Mouse (Mus musculus) B cell, adult (primary cell): Measurements from ENCODE around the gene Krtap13. TPM values are rescaled to one million over a fixed set of nuclear protein-coding genes. Genes with fewer than 3 reads are reported as not detected.

ENCODE experiments used
- total RNA-seq: library from RNA; stranded (reverse); gene quantifications from 4 replicates; pipeline ENCODE4 v1.2.4, GENCODE M21; 2023; ENCODE audit not compliant: inconsistent age

The Krtap13 gene
- total RNA-seq = not detected in 4 replicates

DNA sequence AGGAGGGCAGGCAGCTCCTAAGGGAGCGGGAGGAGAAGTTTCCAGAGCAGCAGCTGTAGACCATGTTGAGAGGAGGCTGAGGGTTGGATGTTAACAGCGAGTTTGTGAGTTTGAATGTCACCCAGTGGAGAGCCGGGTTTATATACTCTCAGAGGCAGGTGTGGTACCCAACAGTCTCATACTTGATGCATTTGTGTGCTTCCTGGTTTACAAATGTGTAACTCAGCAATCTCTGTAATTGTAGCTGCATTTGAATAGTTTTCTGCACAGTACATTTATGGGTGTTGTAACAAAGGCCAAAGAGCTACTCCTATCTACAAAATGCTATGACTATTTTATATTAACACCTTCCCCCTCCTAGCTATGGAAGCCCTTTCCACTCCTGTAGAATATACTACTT is at the start of gene Krtap13:
Krtap13 (minus strand) TSS at position 101 of the 400 bp plus-strand sequence.

DNA sequence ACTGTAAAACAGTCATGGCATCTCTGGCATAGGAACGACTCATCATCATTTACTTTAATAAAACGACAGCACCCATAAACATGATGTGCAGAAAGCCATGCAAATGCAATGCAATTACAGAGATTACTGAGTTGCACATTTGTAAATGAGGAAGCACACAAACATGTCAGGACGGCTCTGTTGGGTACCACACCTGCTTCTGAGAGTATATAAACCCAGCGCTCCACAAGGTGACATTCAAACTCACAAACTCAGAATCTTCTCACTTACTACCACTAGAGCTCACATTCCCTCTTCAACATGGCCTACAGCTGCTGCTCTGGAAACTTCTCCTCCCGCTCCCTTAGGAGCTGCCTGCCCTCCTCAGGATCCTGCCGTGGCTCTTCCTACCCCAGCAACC is 26.2 kb upstream of the Krtap13 start, which contains the start of gene Gm5965:
Gm5965 (plus strand) TSS at position 301 of the 400 bp plus-strand sequence.

GRCm38 (mm10) chr16:88774106-88774505 is 22.7 kb upstream of the Krtap13 start, which contains the start of gene 2310057N15Rik:
TSS of gene 2310057N15Rik (minus strand) at chr16:88774206.

DNA sequence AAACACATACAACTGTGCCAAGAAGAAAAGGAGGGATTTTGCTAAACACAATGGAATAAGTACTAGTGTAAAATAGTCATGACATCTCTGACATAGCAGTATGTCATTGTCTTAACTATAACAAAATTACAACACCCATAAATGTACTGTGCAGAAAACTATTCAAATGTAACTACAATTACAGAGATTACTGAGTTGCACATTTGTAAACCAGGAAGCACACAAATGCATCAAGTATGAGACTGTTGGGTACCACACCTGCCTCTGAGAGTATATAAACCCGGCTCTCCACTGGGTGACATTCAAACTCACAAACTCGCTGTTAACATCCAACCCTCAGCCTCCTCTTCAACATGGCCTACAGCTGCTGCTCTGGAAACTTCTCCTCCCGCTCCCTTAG is 7.1 kb upstream of the Krtap13 start, which contains the start of gene 2310034C09Rik:
2310034C09Rik (plus strand) TSS at position 301 of the 400 bp plus-strand sequence.

DNA sequence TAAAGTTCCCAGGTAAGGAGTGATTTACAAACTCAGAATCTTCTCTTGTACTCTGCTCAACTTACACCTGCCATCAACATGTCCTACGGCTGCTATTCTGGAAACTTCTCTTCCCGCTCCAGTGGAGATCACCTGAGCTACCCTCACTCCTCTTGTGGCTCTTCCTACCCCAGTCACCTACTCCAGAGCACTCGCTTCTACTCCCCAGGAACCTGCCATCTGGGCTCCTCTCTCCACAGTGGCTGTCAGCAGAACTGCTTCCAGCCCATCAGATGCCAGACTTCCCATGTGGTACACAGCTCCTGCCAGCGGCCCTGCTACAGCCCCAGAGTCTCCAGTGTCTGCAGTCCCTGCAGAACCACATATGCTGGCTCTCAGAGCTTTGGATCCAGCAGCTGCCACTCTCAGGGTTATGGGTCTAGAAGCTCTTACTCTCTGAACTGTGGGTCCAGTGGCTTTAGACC is 22.6 kb downstream of the Krtap13 start, which contains the start of gene Krtap13-1:
Krtap13-1 (plus strand) TSS at position 51 of the 464 bp plus-strand sequence.

GRCm38 (mm10) chr16:88707496-88708012 is 43.9 kb downstream of the Krtap13 start, which contains the start of gene 2310061N02Rik:
TSS of gene 2310061N02Rik (minus strand) at chr16:88707962.

Other genes with a start within 250 kb of the Krtap13 start
- not detected in 4 replicates for gene Cldn17, start 244.7 kb downstream of the Krtap13 start, total RNA-seq
- not detected in 4 replicates for gene Cldn8, start 188.5 kb downstream of the Krtap13 start, total RNA-seq
- gene Krtap24-1, start 139.4 kb downstream of the Krtap13 start, total RNA-seq = not detected in 4 replicates
- gene 2310079G19Rik, start 124.0 kb downstream of the Krtap13 start, total RNA-seq = not detected in 4 replicates
- gene Krtap26-1, start 103.8 kb downstream of the Krtap13 start, total RNA-seq = not detected in 4 replicates
- not detected in 4 replicates for gene Krtap27-1, start 80.0 kb downstream of the Krtap13 start, total RNA-seq
- gene 2310061N02Rik, start 43.7 kb downstream of the Krtap13 start, total RNA-seq = not detected in 4 replicates
- gene Krtap13-1, start 22.8 kb downstream of the Krtap13 start, total RNA-seq = not detected in 4 replicates
- gene 2310034C09Rik, start 7.2 kb upstream of the Krtap13 start, total RNA-seq = not detected in 4 replicates
- not detected in 4 replicates for gene 2310057N15Rik, start 22.6 kb upstream of the Krtap13 start, total RNA-seq
- not detected in 4 replicates for gene Gm5965, start 26.3 kb upstream of the Krtap13 start, total RNA-seq
- not detected in 4 replicates for gene Gm20741, start 60.6 kb upstream of the Krtap13 start, total RNA-seq
- gene Krtap15, start 68.6 kb upstream of the Krtap13 start, total RNA-seq = not detected in 4 replicates
- not detected in 4 replicates for gene Krtap14, start 74.5 kb upstream of the Krtap13 start, total RNA-seq
- gene Krtap19-1, start 117.8 kb upstream of the Krtap13 start, total RNA-seq = not detected in 4 replicates
- not detected in 4 replicates for gene Krtap19-2, start 122.6 kb upstream of the Krtap13 start, total RNA-seq
- gene Krtap19-3, start 126.4 kb upstream of the Krtap13 start, total RNA-seq = not detected in 4 replicates
- gene Krtap19-4, start 133.5 kb upstream of the Krtap13 start, total RNA-seq = not detected in 4 replicates
- gene Krtap19-5, start 144.8 kb upstream of the Krtap13 start, total RNA-seq = not detected in 4 replicates
- gene Krtap19-9b, start 180.6 kb upstream of the Krtap13 start, total RNA-seq = not detected in 4 replicates
- not detected in 4 replicates for gene Krtap16-3, start 211.2 kb upstream of the Krtap13 start, total RNA-seq